Mouse (Mus musculus): ENCODE measurements around the gene Taf4.

- TF ChIP-seq CTCF (IDR thresholded peaks at IDR 0.05; ENCODE audit: borderline replicate concordance, insufficient read depth, low read length) = no peak
- no peak for TF ChIP-seq POLR2A (IDR thresholded peaks at IDR 0.05; ENCODE audit: low read depth, low read length)
These were observed 27.6 kb downstream of the Taf4 start for GRCm38 (mm10) chr2:179948820-179949219.
